16 mouse cellular contexts compared by ENCODE assay signal in genomic region chr2:60023777-60024176, GRCm38 (mm10).
"Had no signal": no experiment of that assay in that cellular context is flagged by ENCODE, and none has a peak within 500 bp of the region (broad histone marks: within the 10 kb centered on the region; RNA-seq: fewer than 3 reads in every experiment).

No protein-coding gene starts in this region.

- H3K27ac ChIP-seq: lung, embryonic 15.5 days; macrophage; neural tube, embryonic 12.5 days; stomach, embryonic 15.5 days; stomach, postnatal 0 days had no signal

- DNase-seq: lung, adult 2 months; lung, postnatal 14 days; lung, postnatal 36 days; midbrain, embryonic 14.5 days; right cerebral cortex, postnatal 14 days; thymus, adult 2 months; thymus, postnatal 25 days; thymus, postnatal 4 days had no signal

- H3K36me3 ChIP-seq: lung, embryonic 15.5 days; neural tube, embryonic 12.5 days; stomach, embryonic 15.5 days had no signal

- H3K4me1 ChIP-seq: lung, embryonic 15.5 days; neural tube, embryonic 12.5 days; stomach, embryonic 15.5 days had no signal

- H3K9me3 ChIP-seq: lung, embryonic 15.5 days; megakaryocyte, embryonic 14.5 days; neural tube, embryonic 12.5 days; stomach, embryonic 15.5 days had no signal

- ATAC-seq: lung, postnatal 0 days had no signal

- H3K9ac ChIP-seq: lung, embryonic 15.5 days; neural tube, embryonic 12.5 days; stomach, embryonic 15.5 days had no signal

- H3K4me3 ChIP-seq: lung, embryonic 15.5 days; megakaryocyte, embryonic 14.5 days; neural tube, embryonic 12.5 days; stomach, embryonic 15.5 days had no signal

- H3K27me3 ChIP-seq: lung, embryonic 15.5 days; megakaryocyte, embryonic 14.5 days; neural tube, embryonic 12.5 days; stomach, embryonic 15.5 days had no signal

- H3K4me2 ChIP-seq: lung, embryonic 15.5 days; midbrain, embryonic 11.5 days; neural tube, embryonic 12.5 days; stomach, embryonic 15.5 days had no signal
